Comparison of ENCODE assay signal across 13 mouse cellular contexts in the genomic region with DNA sequence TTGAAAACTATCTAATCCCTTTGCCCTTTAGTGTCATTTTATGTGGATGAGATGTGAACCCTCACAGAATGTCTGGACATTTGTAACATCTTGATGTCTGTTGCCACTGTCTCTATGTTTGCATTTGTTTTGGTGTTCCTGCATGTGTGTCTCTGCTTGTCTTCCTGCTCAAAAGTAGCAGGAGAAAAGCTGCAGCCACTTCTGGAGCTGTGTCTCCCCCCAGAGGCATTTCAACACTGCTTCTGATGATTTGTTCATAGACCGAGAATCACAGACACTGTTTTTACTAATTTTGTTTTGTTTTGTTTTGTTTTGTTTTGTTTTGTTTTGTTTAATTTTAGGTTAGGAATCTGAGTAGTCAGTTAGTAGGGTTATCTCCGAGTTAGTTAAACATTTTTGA.
DNase-seq lines count a peak whose midpoint lies in the region; ATAC-seq and TF ChIP-seq lines count a peak whose summit lies in the region.
"Had no signal": no experiment of that assay in that cellular context is flagged by ENCODE, and none has a peak within 500 bp of the region (broad histone marks: within the 10 kb centered on the region; RNA-seq: fewer than 3 reads in every experiment).

No protein-coding gene starts in this region.

- no peaks in the 10 kb centered on the region for H3K36me3 ChIP-seq in forebrain, postnatal 0 days (ENCODE audit: insufficient read depth)
- H3K36me3 ChIP-seq in forebrain, embryonic 10.5 days (replicated peaks) = no peaks in the 10 kb centered on the region
- H3K36me3 ChIP-seq: forebrain, embryonic 15.5 days; hindbrain, embryonic 12.5 days; neural tube, embryonic 13.5 days had no signal

- 51% methylated on average over 2 of the region's 2 CpGs for WGBS in forebrain, postnatal 0 days
- WGBS in forebrain, embryonic 10.5 days = 75% methylated on average over 2 of the region's 2 CpGs

- peak; percentile 70 for TF ChIP-seq CTCF in forebrain, postnatal 0 days (IDR thresholded peaks at IDR 0.05; ENCODE audit: low read depth)
- peak; percentile 58 for TF ChIP-seq CTCF in left cerebral cortex, adult 2 months (IDR thresholded peaks at IDR 0.05)
- TF ChIP-seq CTCF in cortical plate, adult 2 months (IDR thresholded peaks at IDR 0.05; ENCODE audit: extremely low read depth, insufficient read depth, low read length) = peak; percentile 55

- H3K4me1 ChIP-seq in forebrain, postnatal 0 days (ENCODE audit: insufficient read depth) = no peaks in the 10 kb centered on the region
- H3K4me1 ChIP-seq in forebrain, embryonic 10.5 days = no peaks in the 10 kb centered on the region
- H3K4me1 ChIP-seq in cortical plate, adult 2 months (ENCODE audit: control insufficient read depth, insufficient read depth, low read length) = no peaks in the 10 kb centered on the region
- H3K4me1 ChIP-seq: forebrain, embryonic 15.5 days; hindbrain, embryonic 12.5 days; neural tube, embryonic 13.5 days had no signal

- no peak for ATAC-seq in forebrain, postnatal 0 days
- ATAC-seq: forebrain, embryonic 15.5 days had no signal

- peak; percentile 69 for DNase-seq in forebrain, postnatal 0 days
- no peak for DNase-seq in forebrain, embryonic 10.5 days (ENCODE audit: extremely low spot score, low spot score)
- no peak for DNase-seq in left cerebral cortex, adult 2 months (ENCODE audit: extremely low spot score in 1 of 2, low spot score in 2 of 2)
- no peak for DNase-seq in left cerebral cortex, adult 11 months (ENCODE audit: low spot score)
- DNase-seq in right cerebral cortex, adult 2 months (ENCODE audit: low spot score in 2 of 2) = peak; percentile 10 to 37
- no peak for DNase-seq in urinary bladder, postnatal 25 days (ENCODE audit: low spot score)
- DNase-seq in adrenal gland, adult 2 months = no peak
- DNase-seq: heart, adult 11 months; lung, adult 18-20 months had no signal

- H3K27ac ChIP-seq in forebrain, postnatal 0 days (ENCODE audit: low read depth, low read length) = no peak overlapping the region
- no peak overlapping the region for H3K27ac ChIP-seq in forebrain, embryonic 10.5 days
- H3K27ac ChIP-seq in left cerebral cortex, adult 2 months = no peak overlapping the region
- no peak overlapping the region for H3K27ac ChIP-seq in cortical plate, adult 2 months (ENCODE audit: insufficient read depth, low read length)
- H3K27ac ChIP-seq: forebrain, embryonic 15.5 days; hindbrain, embryonic 12.5 days; neural tube, embryonic 13.5 days had no signal

- no peak for TF ChIP-seq POLR2A in cortical plate, adult 2 months (IDR thresholded peaks at IDR 0.05; ENCODE audit: extremely low read depth, insufficient read depth, low read length)

- no peaks in the 10 kb centered on the region for H3K9me3 ChIP-seq in forebrain, postnatal 0 days (ENCODE audit: low read length)
- H3K9me3 ChIP-seq in forebrain, embryonic 10.5 days = no peaks in the 10 kb centered on the region
- H3K9me3 ChIP-seq: forebrain, embryonic 15.5 days; hindbrain, embryonic 12.5 days; neural tube, embryonic 13.5 days had no signal

- intact Hi-C loops in left cerebral cortex, adult 2 months (cut with DNase I) = loop anchor here (10.0 kb wide), 1 partner anchor 313 kb away; no protein-coding TSS in a partner anchor

- H3K4me3 ChIP-seq in forebrain, postnatal 0 days (ENCODE audit: low read depth, low read length) = no peak overlapping the region
- H3K4me3 ChIP-seq in forebrain, embryonic 10.5 days = no peak overlapping the region
- no peak overlapping the region for H3K4me3 ChIP-seq in left cerebral cortex, adult 2 months
- H3K4me3 ChIP-seq in cortical plate, adult 2 months (ENCODE audit: insufficient read depth, low read length) = no peak overlapping the region
- H3K4me3 ChIP-seq: forebrain, embryonic 15.5 days; hindbrain, embryonic 12.5 days; neural tube, embryonic 13.5 days had no signal

- H3K27me3 ChIP-seq in forebrain, postnatal 0 days (ENCODE audit: insufficient read depth, low read length) = no peaks in the 10 kb centered on the region
- H3K27me3 ChIP-seq in forebrain, embryonic 10.5 days (ENCODE audit: poor library complexity, severe bottlenecking) = no peaks in the 10 kb centered on the region
- H3K27me3 ChIP-seq: forebrain, embryonic 15.5 days; hindbrain, embryonic 12.5 days; neural tube, embryonic 13.5 days had no signal

- H3K9ac ChIP-seq in forebrain, postnatal 0 days = no peak overlapping the region
- H3K9ac ChIP-seq: forebrain, embryonic 15.5 days; hindbrain, embryonic 12.5 days; neural tube, embryonic 13.5 days had no signal

- no peak overlapping the region for H3K4me2 ChIP-seq in forebrain, postnatal 0 days (ENCODE audit: low read depth)
- H3K4me2 ChIP-seq: forebrain, embryonic 15.5 days; hindbrain, embryonic 12.5 days; neural tube, embryonic 13.5 days had no signal

Comparison
In these comparisons a context has a peak if more than half of its experiments do, and no peak if none do; other contexts are left out.
1. DNase-seq: peak in forebrain, postnatal 0 days (single experiment) and right cerebral cortex, adult 2 months (2 of 2); none in forebrain, embryonic 10.5 days (single experiment), left cerebral cortex, adult 2 months (0 of 2), left cerebral cortex, adult 11 months (single experiment), urinary bladder, postnatal 25 days (single experiment) and adrenal gland, adult 2 months (single experiment).
2. Peak in every context shown above with its lines, with median percentiles within 50 percentile points of each other: CTCF ChIP-seq.